Mouse (Mus musculus): ENCODE data around the gene Spaar.

Gene Spaar

GRCm38 (mm10) chr4:43798936-43799335 is 69.1 kb downstream of the Spaar start:
- no peak for DNase-seq (ENCODE audit: low spot score)
